Mouse (Mus musculus) hindbrain, embryonic 13.5 days (tissue): ENCODE data around the gene Lin37. TPM values are rescaled to one million over a fixed set of nuclear protein-coding genes. Genes with fewer than 3 reads are reported as not detected.

ENCODE experiments used
- ATAC-seq: fragments of 200-750 bp; cut with Nextera tagmentation; 2 replicates; pipeline ENCODE4 v1.8.0; 2017; ENCODE audit warnings: moderate TSS enrichment; ENCODE audit not compliant: low FRiP score
- H3K27ac ChIP-seq: fragments of 300-500 bp; sonication (generic); 2 replicates; pipeline ENCODE4 v1.5.1; 2015; ENCODE audit warnings: inconsistent platforms, mild to moderate bottlenecking, moderate library complexity
- H3K27me3 ChIP-seq: fragments of 300-500 bp; sonication (generic); 2 replicates; pipeline ENCODE4 v1.6.1; 2015; ENCODE audit warnings: mild to moderate bottlenecking, inconsistent platforms
- H3K36me3 ChIP-seq: fragments of 300-500 bp; sonication (generic); 2 replicates; pipeline ENCODE4 v1.6.1; 2015; ENCODE audit warnings: mild to moderate bottlenecking, inconsistent platforms
- H3K4me1 ChIP-seq: fragments of 300-500 bp; sonication (generic); replicated peaks from 2 replicates; pipeline ENCODE4 v1.6.1; 2015; ENCODE audit warnings: inconsistent platforms
- H3K4me2 ChIP-seq: fragments of 300-500 bp; sonication (generic); 2 replicates; pipeline ENCODE4 v1.6.1; 2015; ENCODE audit warnings: inconsistent platforms, mild to moderate bottlenecking, moderate library complexity
- H3K4me3 ChIP-seq: fragments of 300-500 bp; sonication (generic); 2 replicates; pipeline ENCODE4 v1.5.1; 2015; ENCODE audit warnings: mild to moderate bottlenecking, inconsistent platforms
- H3K9ac ChIP-seq: fragments of 300-500 bp; sonication (generic); 2 replicates; pipeline ENCODE4 v1.6.1; 2015; ENCODE audit warnings: mild to moderate bottlenecking, inconsistent platforms
- H3K9me3 ChIP-seq: fragments of 300-500 bp; sonication (generic); 2 replicates; pipeline ENCODE4 v1.6.1; 2016; ENCODE audit warnings: inconsistent platforms
- WGBS: fragments of 180-500 bp; shearing (Covaris S2); methylation state at CpG from one replicate; pipeline ENCODE4 v1.1.7; 2015; 5-methylcytosine and 5-hydroxymethylcytosine counted together
- microRNA-seq: library from miRNA; unstranded; fragments of <30 nt; microRNA quantifications from one replicate; pipeline ENCODE4, GENCODE M21; 2016
- polyA plus RNA-seq: library from polyadenylated mRNA; unstranded; fragments of >200 nt; fragmentation: Nextera tagmentation; extraction: Ambion mirVana; gene quantifications from 2 replicates; pipeline ENCODE4 v1.2.1, GENCODE M21; 2015

Gene Lin37
- polyA plus RNA-seq, 1 experiment from 2014 or later: 57.9 TPM

DNA sequence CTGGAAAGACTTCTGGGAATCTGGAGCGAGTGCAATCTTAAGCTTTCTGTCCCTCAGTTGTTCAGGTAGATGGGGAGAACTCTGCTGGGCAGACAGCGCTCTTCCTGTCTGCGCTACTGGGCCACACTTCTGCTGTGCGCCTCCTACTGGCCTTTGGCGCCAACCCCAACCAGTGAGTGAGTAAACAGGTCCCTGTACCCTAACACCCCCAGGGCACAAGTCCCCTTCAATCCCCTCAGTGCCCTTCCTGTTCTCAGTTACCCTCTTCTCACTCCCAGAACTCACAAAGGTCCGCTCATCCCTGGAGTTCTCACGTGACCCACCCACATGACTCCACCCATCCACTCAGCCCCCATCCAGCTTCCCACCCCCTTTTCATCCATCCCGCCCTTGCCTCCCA, 41.3 kb downstream of the Lin37 start:
- peaks cover 8% of the 10 kb centered on the region for H3K36me3 ChIP-seq
- H3K27me3 ChIP-seq: no peaks in the 10 kb centered on the region
- no peaks in the 10 kb centered on the region for H3K9me3 ChIP-seq
- no peak for ATAC-seq
- no peak overlapping the region for H3K27ac ChIP-seq
- H3K4me2 ChIP-seq: no peak overlapping the region
- WGBS: 51% methylated on average over 8 of the region's 8 CpGs
- peaks cover 8% of the 10 kb centered on the region for H3K4me1 ChIP-seq
- no peak overlapping the region for H3K9ac ChIP-seq
- no peak overlapping the region for H3K4me3 ChIP-seq

DNA sequence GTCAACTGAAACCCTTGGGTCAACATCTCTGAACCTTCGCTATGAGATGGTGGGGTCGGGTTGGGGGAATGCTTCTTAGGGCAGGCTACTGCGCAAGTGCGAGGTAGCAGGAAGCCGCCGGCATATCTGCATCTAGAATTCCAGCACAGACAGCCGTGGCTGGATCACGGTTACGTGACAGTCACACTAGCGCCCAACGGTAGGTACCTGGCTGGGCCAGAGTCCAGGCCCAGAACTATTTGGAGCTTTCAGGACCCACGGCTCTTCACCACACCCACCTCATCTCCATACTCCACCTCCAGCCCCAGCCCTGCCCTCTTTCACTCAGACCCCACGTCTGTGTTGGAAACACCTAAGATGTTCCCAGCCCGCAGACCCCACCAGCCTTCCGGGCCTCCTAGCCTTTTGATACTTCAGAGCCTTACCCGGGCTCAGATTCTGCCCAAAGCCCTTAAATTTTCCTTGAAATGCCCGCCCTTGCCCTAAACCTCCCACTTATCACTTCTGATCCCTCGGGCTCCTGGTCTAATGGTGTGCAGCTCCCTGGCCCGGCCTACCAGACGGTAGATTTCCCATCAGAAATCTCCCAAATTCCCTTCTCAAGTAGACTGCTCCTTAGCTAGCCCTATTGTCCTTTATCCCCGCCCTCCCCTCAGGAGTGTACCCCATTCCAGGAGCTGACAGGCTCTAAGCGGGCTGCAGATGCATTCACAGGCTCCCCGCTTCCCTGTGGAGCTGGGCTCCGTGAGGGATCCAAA, 44.5 kb downstream of the Lin37 start:
- Histone ChIP-seq H3K4me2 (no peak overlapping the region), H3K27me3 (no peaks in the 10 kb centered on the region), H3K9me3 (no peaks in the 10 kb centered on the region), H3K36me3 (no peaks in the 10 kb centered on the region), H3K9ac (no peak overlapping the region), H3K4me1 (peaks cover 3% of the 10 kb centered on the region; the same call in 1 of the 2 replicates), H3K4me3 (no peak overlapping the region), H3K27ac (no peak overlapping the region)
- ATAC-seq: no peak
- 66% methylated on average over 24 of the region's 24 CpGs for WGBS

DNA sequence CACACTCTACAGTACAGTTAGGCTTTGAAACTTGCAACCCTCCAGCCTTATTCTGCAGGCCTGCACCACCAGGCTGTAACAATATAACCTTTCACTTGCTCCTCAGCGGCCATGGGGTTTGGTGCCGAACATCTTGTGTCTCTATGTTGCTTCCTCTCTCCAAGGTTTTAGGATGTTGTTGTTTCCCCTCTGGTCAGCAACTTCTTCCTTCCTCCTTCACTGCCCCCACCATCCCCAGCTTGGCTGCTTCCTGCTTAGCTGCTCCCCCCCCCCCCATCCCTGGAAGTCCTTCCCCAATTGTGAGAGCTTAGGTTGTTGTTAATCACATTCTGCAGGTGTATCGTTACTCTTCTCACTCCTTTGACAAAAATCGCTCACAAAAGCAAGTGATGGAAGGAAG, 51.6 kb downstream of the Lin37 start:
- H3K9me3 ChIP-seq: no peaks in the 10 kb centered on the region
- ATAC-seq: no peak
- 73% methylated on average over 4 of the region's 4 CpGs for WGBS

More for the DNA sequence above, 51.6 kb downstream of the Lin37 start:
- Histone ChIP-seq H3K36me3 (no peaks in the 10 kb centered on the region), H3K9ac (no peak overlapping the region), H3K4me1 (no peaks in the 10 kb centered on the region), H3K27me3 (no peaks in the 10 kb centered on the region), H3K27ac (no peak overlapping the region), H3K4me2 (no peak overlapping the region), H3K4me3 (no peak overlapping the region)

Small RNA genes lying within 50 kb of the gene (microRNA-seq; reads per million reads assigned to microRNA genes)
- gene Gm38670: not detected
- not detected for gene Mir3569

Other genes starting within 250 kb of the Lin37 start
- gene Syne4, start 245.0 kb downstream of the Lin37 start, polyA plus RNA-seq: 13.1 and 16.8 TPM in 2 replicates
- gene E130208F15Rik, start 238.1 kb downstream of the Lin37 start, polyA plus RNA-seq: 0.36 TPM in 1 of 2 replicates, not detected in the other
- gene Sdhaf1, start 235.9 kb downstream of the Lin37 start, polyA plus RNA-seq: 21.4 and 21.6 TPM in 2 replicates
- 13.2 and 13.4 TPM in 2 replicates for gene Lrfn3, start 197.1 kb downstream of the Lin37 start, polyA plus RNA-seq
- gene Tyrobp, start 146.1 kb downstream of the Lin37 start, polyA plus RNA-seq: 29.8 and 38.1 TPM in 2 replicates
- gene Hcst, start 140.0 kb downstream of the Lin37 start, polyA plus RNA-seq: 0.52 and 0.88 TPM in 2 replicates
- 2.0 TPM in 2 replicates for gene Nfkbid, start 138.1 kb downstream of the Lin37 start, polyA plus RNA-seq
- 583 and 599 TPM in 2 replicates for gene Aplp1, start 114.3 kb downstream of the Lin37 start, polyA plus RNA-seq
- gene Kirrel2, start 102.1 kb downstream of the Lin37 start, polyA plus RNA-seq: 6.6 and 10.0 TPM in 2 replicates
- 0.94 and 1.8 TPM in 2 replicates for gene Nphs1, start 101.5 kb downstream of the Lin37 start, polyA plus RNA-seq
- gene Prodh2, start 66.2 kb downstream of the Lin37 start, polyA plus RNA-seq: not detected in 2 replicates
- gene Arhgap33, start 24.8 kb downstream of the Lin37 start, polyA plus RNA-seq: 103 and 111 TPM in 2 replicates
- gene Hspb6, start 7.7 kb downstream of the Lin37 start, polyA plus RNA-seq: 7.8 and 7.9 TPM in 2 replicates
- 8.1 and 8.4 TPM in 2 replicates for gene Proser3, start 7.5 kb downstream of the Lin37 start, polyA plus RNA-seq
- gene U2af1l4, start 3.5 kb upstream of the Lin37 start, polyA plus RNA-seq: 98.9 and 105 TPM in 2 replicates
- gene Gm49396, start 3.5 kb upstream of the Lin37 start, polyA plus RNA-seq: 15.4 and 19.8 TPM in 2 replicates
- gene Psenen, start 3.8 kb upstream of the Lin37 start, polyA plus RNA-seq: 134 and 139 TPM in 2 replicates
- 5.3 and 6.1 TPM in 2 replicates for gene Igflr1, start 5.6 kb upstream of the Lin37 start, polyA plus RNA-seq
- 10.7 and 11.3 TPM in 2 replicates for gene Kmt2b, start 28.9 kb upstream of the Lin37 start, polyA plus RNA-seq
- gene Zbtb32, start 39.1 kb upstream of the Lin37 start, polyA plus RNA-seq: 0.21 and 0.25 TPM in 2 replicates
- gene Upk1a, start 53.0 kb upstream of the Lin37 start, polyA plus RNA-seq: 0.49 and 0.63 TPM in 2 replicates
- gene Cox6b1, start 66.3 kb upstream of the Lin37 start, polyA plus RNA-seq: 1,107 TPM in 2 replicates
- not detected in 2 replicates for gene Etv2, start 76.0 kb upstream of the Lin37 start, polyA plus RNA-seq
- gene Rbm42, start 90.5 kb upstream of the Lin37 start, polyA plus RNA-seq: 137 and 140 TPM in 2 replicates
- 23.2 and 27.1 TPM in 2 replicates for gene Haus5, start 105.2 kb upstream of the Lin37 start, polyA plus RNA-seq
- not detected in 2 replicates for gene Pmis2, start 111.8 kb upstream of the Lin37 start, polyA plus RNA-seq
- gene 2200002J24Rik, start 139.1 kb upstream of the Lin37 start, polyA plus RNA-seq: not detected in 2 replicates
- gene Atp4a, start 152.4 kb upstream of the Lin37 start, polyA plus RNA-seq: 1.2 and 1.6 TPM in 2 replicates
- 232 and 243 TPM in 2 replicates for gene Tmem147, start 169.7 kb upstream of the Lin37 start, polyA plus RNA-seq
- 1.3 and 1.7 TPM in 2 replicates for gene Gapdhs, start 183.8 kb upstream of the Lin37 start, polyA plus RNA-seq
- gene Sbsn, start 191.6 kb upstream of the Lin37 start, polyA plus RNA-seq: 1.3 and 1.7 TPM in 2 replicates
- 0.52 and 0.70 TPM in 2 replicates for gene Dmkn, start 203.9 kb upstream of the Lin37 start, polyA plus RNA-seq
- gene Krtdap, start 228.1 kb upstream of the Lin37 start, polyA plus RNA-seq: 1.1 TPM in 1 of 2 replicates, not detected in the other